Mouse (Mus musculus): Measurements from ENCODE around the gene Cnnm4.

The Cnnm4 gene

GRCm38 (mm10) chr1:36471181-36472105 is at the start of gene Cnnm4:
Gene Cnnm4, plus strand, starts transcription at chr1:36471620.
- POLR2A ChIA-PET, result interaction anchor here (0.5 to 1.3 kb wide), 11 partner anchors 10 to 212 kb away, joined by 3 to 5 read pairs (median 3); partner anchors contain the start of genes Arid5a (in 1 of the 4) and Lman2l (in 1 of the 4)

GRCm38 (mm10) chr1:36429511-36429910 is 41.9 kb upstream of the Cnnm4 start:
- POLR2A ChIA-PET, result interaction anchor here (0.6 to 1.7 kb wide), 11 partner anchors 8 to 1707 kb away, joined by 3 to 8 read pairs (median 3); partner anchors contain the start of gene Lman2l (in 1 of the 4)
- CTCF ChIA-PET, result interaction anchor here in 2 of 4 experiments (0.6 to 1.3 kb wide), 4 partner anchors 17 to 190 kb away, joined by 3 to 4 read pairs (median 3); no protein-coding TSS in a partner anchor

More at GRCm38 (mm10) chr1:36471181-36472105, at the start of gene Cnnm4:
- CTCF ChIA-PET, result interaction anchor here in 3 of 4 experiments (0.5 to 1.4 kb wide), 11 partner anchors 21 to 213 kb away, joined by 3 to 10 read pairs (median 3); partner anchors contain the start of gene Ankrd39 (in 3 of the 3)

GRCm38 (mm10) chr1:36432999-36433398 is 38.4 kb upstream of the Cnnm4 start:
- POLR2A ChIA-PET, result interaction anchor here in 1 of 4 experiments (0.6 to 2.1 kb wide), 2 partner anchors 12 to 126 kb away, joined by 3 to 6 read pairs; partner anchors contain the start of genes Arid5a and Lman2l
- CTCF ChIA-PET, result interaction anchor here in 2 of 4 experiments (0.6 to 0.7 kb wide), 2 partner anchors 15 to 48 kb away, joined by 3 to 8 read pairs; no protein-coding TSS in a partner anchor

GRCm38 (mm10) chr1:36433616-36434015 is 37.8 kb upstream of the Cnnm4 start:
- POLR2A ChIA-PET, result interaction anchor here in 1 of 4 experiments (2.1 kb wide), 1 partner anchor 11 kb away, joined by 6 read pairs; the partner anchor contains the start of gene Lman2l
- CTCF ChIA-PET, result interaction anchor here in 2 of 4 experiments (0.6 to 0.7 kb wide), 4 partner anchors 47 to 1143 kb away, joined by 3 to 8 read pairs (median 4); no protein-coding TSS in a partner anchor

GRCm38 (mm10) chr1:36435071-36435470 is 36.3 kb upstream of the Cnnm4 start:
- ChIA-PET CTCF (no interaction called here), POLR2A (interaction anchor here in 2 of 4 experiments (0.6 to 2.1 kb wide), 3 partner anchors 10 to 101 kb away, joined by 4 to 6 read pairs (median 4); partner anchors contain the start of gene Lman2l (in 1 of the 2))

GRCm38 (mm10) chr1:36436515-36436914 is 34.9 kb upstream of the Cnnm4 start:
- POLR2A ChIA-PET, result interaction anchor here in 1 of 4 experiments (1.7 kb wide), 1 partner anchor 69 kb away, joined by 4 read pairs; no protein-coding TSS in a partner anchor
- CTCF ChIA-PET, result no interaction called here

- CTCF ChIA-PET, result interaction anchor here in 1 of 4 experiments (1.3 kb wide), 1 partner anchor 110 kb away, joined by 4 read pairs; the partner anchor contains the start of gene Ankrd39
- POLR2A ChIA-PET, result interaction anchor here in 1 of 4 experiments (0.9 kb wide), 1 partner anchor 282 kb away, joined by 3 read pairs; no protein-coding TSS in a partner anchor
Measured at GRCm38 (mm10) chr1:36437223-36437622, 34.2 kb upstream of the Cnnm4 start.

GRCm38 (mm10) chr1:36441101-36441500 is 30.3 kb upstream of the Cnnm4 start:
- ChIA-PET CTCF (interaction anchor here in 2 of 4 experiments (0.6 to 0.7 kb wide), 3 partner anchors 62 to 372 kb away, joined by 3 to 10 read pairs (median 4); no protein-coding TSS in a partner anchor), POLR2A (interaction anchor here in 1 of 4 experiments (0.7 kb wide), 1 partner anchor 250 kb away, joined by 3 read pairs; no protein-coding TSS in a partner anchor)

GRCm38 (mm10) chr1:36444471-36445464 is 26.7 kb upstream of the Cnnm4 start, which contains the start of gene Lman2l:
Gene Lman2l, minus strand, starts transcription at chr1:36445271.
- ChIA-PET CTCF (interaction anchor here (0.5 to 2.6 kb wide), 12 partner anchors 55 to 808 kb away, joined by 3 to 5 read pairs (median 3); no protein-coding TSS in a partner anchor), POLR2A (interaction anchor here in 3 of 4 experiments (0.5 to 1.7 kb wide), 19 partner anchors 11 to 834 kb away, joined by 3 to 8 read pairs (median 4); no protein-coding TSS in a partner anchor)

GRCm38 (mm10) chr1:36445508-36445907 is 25.9 kb upstream of the Cnnm4 start:
- POLR2A ChIA-PET, result interaction anchor here in 2 of 4 experiments (0.6 to 1.7 kb wide), 3 partner anchors 17 to 277 kb away, joined by 5 to 8 read pairs (median 5); no protein-coding TSS in a partner anchor
- CTCF ChIA-PET, result interaction anchor here in 2 of 4 experiments (0.6 to 2.6 kb wide), 3 partner anchors 56 to 104 kb away, joined by 3 to 5 read pairs (median 4); no protein-coding TSS in a partner anchor

GRCm38 (mm10) chr1:36446106-36446824 is 25.2 kb upstream of the Cnnm4 start:
- ChIA-PET POLR2A (interaction anchor here in 2 of 4 experiments (0.5 to 1.2 kb wide), 3 partner anchors 125 to 263 kb away, joined by 3 to 4 read pairs (median 3); partner anchors contain the start of gene 4933424G06Rik (in 1 of the 2)), CTCF (interaction anchor here in 3 of 4 experiments (0.6 to 2.6 kb wide), 5 partner anchors 11 to 122 kb away, joined by 3 to 5 read pairs (median 3); partner anchors contain the start of gene Ankrd39 (in 1 of the 3))

GRCm38 (mm10) chr1:36446841-36447240 is 24.6 kb upstream of the Cnnm4 start:
- ChIA-PET CTCF (interaction anchor here in 2 of 4 experiments (0.6 to 1.3 kb wide), 3 partner anchors 10 to 123 kb away, joined by 3 read pairs; partner anchors contain the start of gene Ankrd39 (in 1 of the 2)), POLR2A (interaction anchor here in 2 of 4 experiments (0.5 to 1.2 kb wide), 3 partner anchors 125 to 263 kb away, joined by 3 to 4 read pairs (median 3); partner anchors contain the start of gene 4933424G06Rik (in 1 of the 2))

GRCm38 (mm10) chr1:36454055-36454815 is 17.2 kb upstream of the Cnnm4 start:
- POLR2A ChIA-PET, result interaction anchor here in 1 of 4 experiments (0.7 kb wide), 1 partner anchor 632 kb away, joined by 6 read pairs; no protein-coding TSS in a partner anchor

GRCm38 (mm10) chr1:36457388-36458014 is 13.9 kb upstream of the Cnnm4 start:
- CTCF ChIA-PET, result interaction anchor here in 1 of 4 experiments (0.6 to 2.0 kb wide), 4 partner anchors 11 to 1265 kb away, joined by 3 to 14 read pairs (median 3); no protein-coding TSS in a partner anchor
- POLR2A ChIA-PET, result no interaction called here

More at GRCm38 (mm10) chr1:36454055-36454815, 17.2 kb upstream of the Cnnm4 start:
- CTCF ChIA-PET, result interaction anchor here (0.6 to 2.7 kb wide), 8 partner anchors 42 to 1648 kb away, joined by 3 to 10 read pairs (median 4); no protein-coding TSS in a partner anchor

- POLR2A ChIA-PET, result no interaction called here
- CTCF ChIA-PET, result interaction anchor here in 1 of 4 experiments (0.6 to 2.0 kb wide), 2 partner anchors 42 to 1264 kb away, joined by 3 to 14 read pairs; no protein-coding TSS in a partner anchor
Measured at GRCm38 (mm10) chr1:36458169-36458568, 13.3 kb upstream of the Cnnm4 start.
